Mouse (Mus musculus): Measurements from ENCODE around the gene Rala.
"Not testable (repeated sequence)": the region's sequence is repeated elsewhere in the genome, so short reads cannot be mapped to it uniquely, and the experiment has no call there.

Gene Rala

GRCm38 (mm10) chr13:17944078-17944917, at the start of gene Rala:
Gene Rala, minus strand, starts transcription at chr13:17944239.
- DNase-seq (ENCODE audit: low spot score in 2 of 2): peak; percentile 88 to 91

DNA sequence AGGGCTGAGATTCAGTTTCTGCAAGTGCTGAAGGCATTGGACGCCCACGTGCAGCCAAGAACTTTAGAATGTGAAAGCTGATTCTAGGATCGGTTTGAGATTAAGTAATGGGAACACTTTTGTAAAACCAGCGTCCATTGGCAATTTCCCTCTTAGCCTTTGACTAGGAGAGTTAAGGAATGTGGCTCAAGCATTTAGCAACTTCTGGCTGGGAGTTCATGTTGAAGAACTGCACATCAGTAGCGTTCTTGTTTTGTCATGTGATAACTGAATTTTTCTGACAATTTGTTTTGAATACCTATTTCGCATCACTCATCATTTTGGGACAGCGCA, 49.4 kb upstream of the Rala start:
- DNase-seq (ENCODE audit: low spot score in 2 of 2): no peak

GRCm38 (mm10) chr13:17992697-17993514, 48.9 kb upstream of the Rala start, which contains the start of gene Yae1d1:
Gene Yae1d1, minus strand, starts transcription at chr13:17993349.
- peak; percentile 80 to 81 for DNase-seq (ENCODE audit: low spot score in 2 of 2)

GRCm38 (mm10) chr13:17992009-17992408, 48.0 kb upstream of the Rala start:
- no peak for DNase-seq (ENCODE audit: low spot score in 2 of 2)

DNA sequence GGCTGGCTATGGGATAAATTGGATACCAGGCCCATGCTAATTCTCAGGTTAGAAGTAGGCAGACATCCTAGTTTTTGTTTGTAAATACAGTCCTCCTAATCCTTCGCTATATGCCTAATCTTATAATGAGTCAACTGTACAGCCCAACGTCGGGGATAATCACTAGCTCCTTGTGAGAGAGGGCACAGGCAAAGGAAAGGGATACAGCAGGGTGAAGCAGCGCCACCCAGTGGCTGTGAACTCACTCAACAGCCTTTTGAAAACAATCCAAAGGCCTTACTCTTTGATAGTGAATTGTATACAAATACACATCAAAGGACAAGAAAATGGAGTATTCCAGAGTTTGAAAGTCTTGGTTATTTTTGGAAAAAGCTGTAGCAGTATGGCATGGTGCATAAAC, 39.2 kb upstream of the Rala start:
- peak; percentile 16 to 32 for DNase-seq (ENCODE audit: low spot score in 2 of 2)

DNA sequence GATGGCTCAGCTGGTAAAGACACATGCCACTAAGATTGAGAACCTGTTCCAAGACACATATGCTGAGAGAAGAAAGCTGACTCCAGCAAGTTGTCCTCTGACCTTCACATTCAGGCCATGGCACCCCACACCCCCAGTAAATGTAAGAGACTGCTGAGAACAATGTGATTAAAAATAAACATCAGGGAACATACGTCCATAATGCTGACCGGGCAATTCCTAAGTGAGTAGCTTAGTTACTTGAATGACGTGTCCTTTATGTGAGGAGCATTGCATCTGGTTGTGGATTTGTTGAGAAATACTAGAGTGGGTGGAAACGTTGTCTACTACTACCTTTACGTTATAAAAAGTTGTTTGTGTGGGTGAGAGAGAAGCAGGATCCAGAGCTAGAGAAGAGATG, 38.6 kb upstream of the Rala start:
- no peak for DNase-seq (ENCODE audit: low spot score in 2 of 2)

GRCm38 (mm10) chr13:17976854-17977739, 33.1 kb upstream of the Rala start:
- DNase-seq (ENCODE audit: low spot score in 2 of 2): no peak

GRCm38 (mm10) chr13:17975891-17976290, 31.9 kb upstream of the Rala start:
- no peak for DNase-seq (ENCODE audit: low spot score in 2 of 2)

GRCm38 (mm10) chr13:17975457-17975856, 31.4 kb upstream of the Rala start:
- DNase-seq (ENCODE audit: low spot score in 2 of 2): no peak

DNA sequence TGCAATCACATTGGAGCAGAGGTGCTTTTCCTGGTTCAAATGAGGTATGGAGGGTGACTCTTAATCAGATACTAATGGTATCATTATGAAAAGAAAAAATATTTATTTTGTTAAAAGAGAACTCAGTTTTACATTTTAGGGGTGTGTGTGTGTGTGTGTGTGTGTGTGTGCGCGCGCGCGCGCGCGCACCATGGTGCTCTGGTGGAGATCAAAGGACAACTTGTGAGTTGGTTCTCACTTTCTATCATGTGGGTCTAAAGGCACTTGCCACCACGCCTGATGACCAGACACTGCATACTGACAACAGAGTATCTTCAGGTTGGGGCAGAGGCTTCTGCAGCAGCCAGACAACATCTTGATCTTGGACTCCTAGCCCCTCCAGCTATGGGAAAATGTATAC, 30.7 kb upstream of the Rala start:
- DNase-seq (ENCODE audit: low spot score in 2 of 2): no peak

DNA sequence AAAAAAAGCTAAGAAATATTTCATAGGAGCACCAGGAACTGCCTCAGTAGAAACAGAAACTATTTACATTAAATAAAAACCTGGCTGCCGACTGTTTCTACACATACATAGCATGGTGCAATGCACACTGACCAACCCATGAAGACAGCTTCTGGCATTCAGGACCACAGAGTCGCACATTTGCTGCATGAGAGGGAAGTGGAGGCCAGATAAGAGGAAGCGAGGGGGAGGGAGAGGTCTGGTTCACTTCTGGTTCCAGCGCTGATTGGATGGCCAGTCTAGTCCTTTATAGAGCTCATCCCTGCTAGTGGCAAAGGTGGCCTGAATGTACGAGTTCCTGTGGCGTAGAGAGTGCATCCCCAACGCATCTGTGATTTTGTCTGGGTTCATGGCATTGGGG, 16.6 kb upstream of the Rala start:
- no peak for DNase-seq (ENCODE audit: low spot score in 2 of 2)

DNA sequence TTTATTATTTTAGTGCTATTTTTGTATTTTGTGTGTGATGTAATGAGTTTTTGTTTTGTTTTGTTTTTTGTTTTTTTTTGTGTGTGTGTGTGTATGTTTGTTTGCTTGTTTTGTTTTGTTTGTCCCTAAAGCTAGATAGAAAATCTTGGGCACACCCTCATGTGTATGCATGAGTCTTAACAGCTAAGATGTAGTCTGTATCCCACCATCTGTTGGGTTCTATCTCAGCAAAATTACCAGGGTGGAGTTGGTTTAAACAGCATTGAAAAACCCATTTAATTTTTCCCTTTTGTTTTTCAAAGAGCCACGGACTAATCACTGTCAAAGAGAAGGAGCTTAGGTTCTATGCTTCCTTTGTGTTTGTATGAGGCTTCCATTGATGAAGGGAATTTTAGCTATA, 10.2 kb upstream of the Rala start:
- no peak for DNase-seq (ENCODE audit: low spot score in 2 of 2)

- DNase-seq (ENCODE audit: low spot score in 2 of 2): not testable (repeated sequence)
These were observed 6.5 kb upstream of the Rala start for GRCm38 (mm10) chr13:17950581-17950980.

DNA sequence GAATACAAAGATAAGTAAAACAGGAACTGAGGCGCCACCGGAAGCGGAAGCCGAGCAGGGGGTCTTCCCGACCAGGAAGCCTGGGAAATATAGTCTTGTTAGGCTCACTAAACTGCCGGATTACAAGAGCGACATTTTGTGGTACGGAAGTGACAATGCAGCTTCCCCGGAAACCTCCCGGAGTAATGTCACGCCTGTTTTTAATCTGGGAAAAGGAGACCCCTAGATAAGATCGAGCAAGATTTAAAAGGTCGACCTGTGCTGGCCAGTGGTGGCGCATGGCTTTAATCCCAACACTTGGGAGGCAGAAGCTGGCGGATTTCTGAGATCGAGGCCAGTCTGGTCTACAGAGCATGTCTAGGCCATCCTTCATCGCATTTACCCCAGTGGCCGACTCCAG, 5.5 kb upstream of the Rala start:
- no peak for DNase-seq (ENCODE audit: low spot score in 2 of 2)

- no peak for DNase-seq (ENCODE audit: low spot score in 2 of 2)
These were observed 547 bp downstream of the Rala start for GRCm38 (mm10) chr13:17943306-17944077.

DNA sequence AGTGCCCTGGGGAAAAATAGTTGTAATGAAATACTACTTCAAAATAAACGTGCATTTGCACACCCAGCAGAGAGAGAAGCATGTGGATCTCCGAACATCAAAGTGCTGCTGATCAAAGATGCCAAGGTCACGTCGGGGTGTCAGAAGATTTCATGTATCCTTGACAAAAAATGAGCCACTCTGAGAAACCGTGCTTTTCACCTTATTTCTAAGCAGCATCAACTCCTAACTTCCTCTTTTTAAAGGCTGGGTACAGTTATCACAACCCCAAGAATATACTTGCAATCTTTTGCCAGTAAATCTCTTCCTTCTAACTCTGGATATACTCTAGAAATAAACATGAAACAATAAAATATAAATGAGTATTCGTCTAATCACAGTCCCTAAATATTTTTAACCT, 1.7 kb downstream of the Rala start:
- no peak for DNase-seq (ENCODE audit: low spot score in 2 of 2)

GRCm38 (mm10) chr13:17907309-17907708, 36.7 kb downstream of the Rala start:
- no peak for DNase-seq (ENCODE audit: low spot score in 2 of 2)

DNA sequence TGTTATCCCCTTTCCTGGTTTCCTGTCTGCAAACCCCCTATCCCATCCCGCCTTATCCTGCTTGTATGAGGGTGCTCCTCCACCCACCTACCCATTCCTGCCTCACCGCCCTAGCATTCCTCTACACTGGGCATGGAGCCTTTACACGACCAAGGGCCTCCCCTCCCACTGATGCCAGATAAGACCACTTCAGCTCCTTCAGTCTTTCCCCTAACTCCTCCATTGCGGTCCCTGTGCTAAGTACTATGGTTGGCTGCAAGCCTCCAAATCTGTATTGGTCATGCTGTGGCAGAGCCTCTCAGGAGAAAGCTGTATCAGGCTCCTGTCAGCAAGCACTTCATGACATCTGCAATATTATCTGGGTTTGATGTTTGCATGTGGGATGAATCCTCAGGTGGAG, 42.6 kb downstream of the Rala start:
- DNase-seq (ENCODE audit: low spot score in 2 of 2): no peak

GRCm38 (mm10) chr13:17900641-17901040, 43.4 kb downstream of the Rala start:
- DNase-seq (ENCODE audit: low spot score in 2 of 2): no peak

- DNase-seq (ENCODE audit: low spot score in 2 of 2): no peak
These were observed 47.0 kb downstream of the Rala start for GRCm38 (mm10) chr13:17897040-17897439.

DNA sequence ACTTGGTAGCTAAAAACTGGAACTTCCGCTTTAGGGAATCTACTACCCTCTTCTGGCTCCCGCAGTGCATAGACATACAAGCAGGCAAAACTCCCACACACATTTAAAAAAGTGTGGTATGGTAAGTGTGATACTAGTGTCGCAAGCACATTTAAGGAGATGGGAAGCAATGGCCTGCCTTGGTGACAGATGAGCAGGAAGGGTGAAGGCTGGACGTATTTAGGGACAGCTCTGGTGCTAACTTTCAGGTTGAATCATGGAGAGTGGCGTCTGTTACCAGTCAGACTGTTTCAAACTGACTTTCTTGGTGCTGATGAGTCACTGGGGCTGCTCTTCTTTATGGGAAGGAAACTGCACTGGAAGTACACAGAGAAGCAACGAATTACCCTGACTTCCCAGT, 52.5 kb downstream of the Rala start:
- DNase-seq (ENCODE audit: low spot score in 2 of 2): peak in 1 of 2 experiments; percentile 20

Measured in right cerebral cortex, postnatal 36 days (tissue).